Mouse (Mus musculus) bone marrow, adult 2 months (tissue): Measurements from ENCODE around the gene Prkca.

ENCODE experiments used
- CTCF ChIP-seq: fragments of 200-500 bp; IDR thresholded peaks from 2 replicates; pipeline ENCODE4 v1.5.1; 2011; ENCODE audit warnings: low read length, control low read depth; ENCODE audit not compliant: control insufficient read depth, insufficient read depth
- POLR2A ChIP-seq: fragments of 200-500 bp; IDR thresholded peaks from 2 replicates; pipeline ENCODE4 v1.6.1; 2011; ENCODE audit warnings: low read depth, mild to moderate bottlenecking, control low read depth, low read length, borderline replicate concordance; ENCODE audit not compliant: control insufficient read depth

GRCm38 (mm10) chr11:107931288-107931687 lies 412.4 kb downstream of the Prkca start:
- TF ChIP-seq POLR2A = no peak
- TF ChIP-seq CTCF = no peak
